Mouse (Mus musculus) G1E-ER4 (cell line): ENCODE data around the gene H1f0. TPM values are rescaled to one million over a fixed set of nuclear protein-coding genes. Genes with fewer than 3 reads are reported as not detected.

ENCODE experiments used
- GATA1 ChIP-seq: IDR thresholded peaks from one replicate; pipeline ENCODE4 v1.8.0; 2012; ENCODE audit warnings: low read length, inconsistent platforms
- polyA plus RNA-seq: library from polyadenylated mRNA; stranded (reverse); fragments of >175 nt; gene quantifications from 2 replicates; pipeline ENCODE4 v1.2.3, GENCODE M21; 2012

Gene H1f0
- not detected in 2 replicates for polyA plus RNA-seq

GRCm38 (mm10) chr15:79028237-79028738 is at the start of gene H1f0:
Gene H1f0 (plus strand): TSS chr15:79028450.
- no peak for TF ChIP-seq GATA1

- TF ChIP-seq GATA1: no peak
Measured at GRCm38 (mm10) chr15:78978875-78979274, 49.4 kb upstream of the H1f0 start.

- TF ChIP-seq GATA1: no peak
Measured at GRCm38 (mm10) chr15:78980084-78980483, 48.2 kb upstream of the H1f0 start.

- TF ChIP-seq GATA1: no peak
Measured at GRCm38 (mm10) chr15:78982658-78983435, 45.4 kb upstream of the H1f0 start.

- no peak for TF ChIP-seq GATA1
Measured at GRCm38 (mm10) chr15:78983436-78984285, 44.6 kb upstream of the H1f0 start.

GRCm38 (mm10) chr15:78984286-78984778 is 43.9 kb upstream of the H1f0 start:
- TF ChIP-seq GATA1: no peak

GRCm38 (mm10) chr15:78986536-78987220 is 41.6 kb upstream of the H1f0 start:
- TF ChIP-seq GATA1: no peak

- TF ChIP-seq GATA1: no peak
Measured at GRCm38 (mm10) chr15:78988499-78988971, 39.7 kb upstream of the H1f0 start.

- TF ChIP-seq GATA1: no peak
Measured at GRCm38 (mm10) chr15:78989152-78990092, 38.8 kb upstream of the H1f0 start.

GRCm38 (mm10) chr15:78990093-78990463 is 38.2 kb upstream of the H1f0 start:
- TF ChIP-seq GATA1: no peak

- no peak for TF ChIP-seq GATA1
Measured at GRCm38 (mm10) chr15:78990970-78991525, 37.2 kb upstream of the H1f0 start.

- TF ChIP-seq GATA1: no peak
Measured at GRCm38 (mm10) chr15:78992235-78992634, 36.0 kb upstream of the H1f0 start.

- TF ChIP-seq GATA1: no peak
Measured at GRCm38 (mm10) chr15:78992925-78993324, 35.3 kb upstream of the H1f0 start.

GRCm38 (mm10) chr15:78995916-78996315 is 32.3 kb upstream of the H1f0 start:
- no peak for TF ChIP-seq GATA1
